Mouse (Mus musculus): ENCODE measurements around the gene Dpy19l3. TPM values are rescaled to one million over a fixed set of nuclear protein-coding genes. Genes with fewer than 3 reads are reported as not detected.

Gene Dpy19l3
- polyA plus RNA-seq, 1 experiment from 2014 or later: 13.1 TPM

- H3K4me2 ChIP-seq: no peak overlapping the region
- WGBS: 64% methylated on average over 11 of the region's 11 CpGs
- H3K9ac ChIP-seq: no peak overlapping the region
- H3K27ac ChIP-seq: no peak overlapping the region
- H3K9me3 ChIP-seq (replicated peaks): no peaks in the 10 kb centered on the region
- H3K27me3 ChIP-seq: no peaks in the 10 kb centered on the region
- H3K4me3 ChIP-seq: no peak overlapping the region
- no peak for ATAC-seq (replicated peaks; ENCODE audit: insufficient number of reproducible peaks, insufficient read depth, low FRiP score, low read depth)
- no peaks in the 10 kb centered on the region for H3K36me3 ChIP-seq
- H3K4me1 ChIP-seq (replicated peaks): peaks cover 4% of the 10 kb centered on the region
Measured at GRCm38 (mm10) chr7:35650716-35651410, 103.4 kb downstream of the Dpy19l3 start.

DNA sequence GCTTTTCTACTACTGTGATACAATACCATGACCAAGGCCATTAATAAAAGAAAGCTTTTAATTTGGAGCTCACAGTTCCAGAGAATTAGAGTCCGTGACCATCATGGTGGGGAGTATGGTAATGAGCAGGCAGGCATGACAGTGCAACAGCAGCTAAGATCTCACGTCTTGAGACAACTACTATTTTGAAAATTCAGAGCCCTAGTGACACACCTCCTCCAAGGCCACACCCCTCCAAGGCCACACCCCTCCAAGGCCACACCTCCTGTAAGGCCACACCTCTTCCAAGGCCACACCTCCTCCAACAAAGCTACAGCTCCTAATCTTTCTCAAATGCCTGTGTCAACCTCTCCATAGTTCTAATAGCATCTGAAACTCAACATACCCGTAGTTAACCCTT lies 105.2 kb downstream of the Dpy19l3 start:
- Histone ChIP-seq H3K4me3 (no peak overlapping the region), H3K9ac (no peak overlapping the region), H3K36me3 (peaks cover 11% of the 10 kb centered on the region; the same call in 1 of the 2 replicates), H3K9me3 (replicated peaks) (no peaks in the 10 kb centered on the region), H3K27me3 (no peaks in the 10 kb centered on the region), H3K27ac (no peak overlapping the region), H3K4me2 (no peak overlapping the region), H3K4me1 (replicated peaks) (peaks cover 8% of the 10 kb centered on the region)
- 39% methylated on average over 3 of the region's 3 CpGs for WGBS
- no peak for ATAC-seq (replicated peaks; ENCODE audit: insufficient number of reproducible peaks, insufficient read depth, low FRiP score, low read depth)

DNA sequence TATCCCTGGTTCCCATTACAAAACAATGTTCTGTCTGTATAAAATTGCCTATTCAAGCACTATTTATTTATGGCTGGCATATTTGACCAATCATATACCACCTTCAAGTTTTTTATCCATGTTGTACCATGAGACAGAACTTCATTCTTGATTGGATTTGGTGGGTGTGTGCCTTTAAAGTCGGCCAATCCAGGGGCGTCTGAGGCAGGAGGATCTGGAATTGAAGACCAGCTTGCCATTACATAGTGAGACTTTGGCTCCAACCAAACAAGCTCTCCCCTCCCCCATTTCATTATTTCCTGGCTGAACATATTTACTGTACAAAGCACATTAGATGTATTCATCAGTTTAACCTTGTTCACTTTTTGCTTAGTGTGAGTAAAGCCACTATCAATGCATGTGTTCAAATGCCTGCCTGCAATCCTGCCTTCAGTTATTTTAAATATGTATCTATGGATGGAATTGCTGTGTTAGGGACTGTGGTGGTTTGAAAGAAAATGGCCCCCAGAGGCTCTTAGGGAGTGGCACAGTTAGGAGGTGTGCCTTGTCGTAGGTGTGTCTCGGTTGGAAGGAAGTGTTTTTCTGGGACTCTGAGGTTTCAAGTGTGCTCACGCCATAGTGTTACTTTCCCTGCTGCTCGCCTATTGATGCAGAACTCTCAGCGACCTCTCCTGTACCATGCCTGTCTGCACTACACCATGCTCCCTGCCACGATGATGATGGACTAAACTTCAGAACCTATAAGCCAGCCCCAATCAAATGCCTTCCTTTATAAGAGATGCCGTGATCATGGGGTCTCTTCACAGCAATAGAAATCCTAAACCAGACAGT lies 105.8 kb downstream of the Dpy19l3 start:
- Histone ChIP-seq H3K9ac (no peak overlapping the region), H3K4me3 (no peak overlapping the region), H3K27me3 (no peaks in the 10 kb centered on the region), H3K9me3 (replicated peaks) (no peaks in the 10 kb centered on the region), H3K4me2 (no peak overlapping the region), H3K27ac (no peak overlapping the region), H3K36me3 (peaks cover 17% of the 10 kb centered on the region; the same call in 1 of the 2 replicates), H3K4me1 (replicated peaks) (peaks cover 8% of the 10 kb centered on the region)
- no peak for ATAC-seq (replicated peaks; ENCODE audit: insufficient number of reproducible peaks, insufficient read depth, low FRiP score, low read depth)
- 60% methylated on average over 9 of the region's 9 CpGs for WGBS

DNA sequence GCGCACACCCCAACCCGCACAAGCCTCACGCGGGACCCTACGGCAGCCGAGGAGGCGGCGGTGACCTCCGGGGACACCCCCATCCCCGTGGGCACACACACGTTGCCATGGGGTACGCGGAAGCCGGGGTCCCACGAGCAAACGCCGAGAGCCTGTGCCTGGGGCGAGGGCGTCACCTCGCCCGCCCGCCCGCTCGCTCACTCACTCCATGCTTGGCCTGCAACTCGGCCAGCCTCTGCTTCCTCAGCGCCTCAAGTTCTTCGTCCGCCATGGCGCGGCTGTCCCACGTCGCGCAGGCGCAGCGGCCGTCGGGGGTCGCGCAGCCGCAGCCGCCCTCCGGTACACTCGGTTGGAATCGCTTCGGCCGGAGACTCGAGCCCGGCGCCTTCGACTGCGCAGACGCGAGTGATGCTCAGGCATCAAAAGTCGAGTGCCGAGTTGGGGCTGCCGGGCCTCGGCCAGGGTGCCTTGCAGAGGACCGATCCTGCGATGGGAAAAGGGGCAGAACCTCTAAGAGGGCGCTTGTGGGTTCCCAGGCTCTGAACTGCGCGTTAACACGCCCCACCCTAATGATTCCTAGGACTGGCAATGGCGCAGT lies 107.1 kb downstream of the Dpy19l3 start, which contains the start of gene Pdcd5:
Gene Pdcd5, minus strand, starts transcription at position 421 of the 598 bp plus-strand sequence.
- H3K4me1 ChIP-seq (replicated peaks): peaks cover 8% of the 10 kb centered on the region
- H3K4me3 ChIP-seq: peak within 1 kb of the TSS; percentile 87
- H3K36me3 ChIP-seq: peaks cover 29% of the 10 kb centered on the region; the same call in 1 of the 2 replicates
- H3K4me2 ChIP-seq: peak within 1 kb of the TSS; percentile 75
- WGBS: under 1% methylated on average over 64 of the region's 64 CpGs
- H3K27me3 ChIP-seq: no peaks in the 10 kb centered on the region
- peak within 1 kb of the TSS; percentile 95 for H3K9ac ChIP-seq
- no peaks in the 10 kb centered on the region for H3K9me3 ChIP-seq (replicated peaks)
- peak within 1 kb of the TSS; percentile 87 for H3K27ac ChIP-seq
- ATAC-seq (replicated peaks; ENCODE audit: insufficient number of reproducible peaks, insufficient read depth, low FRiP score, low read depth): peak; percentile 93

GRCm38 (mm10) chr7:35646317-35647081 lies 107.8 kb downstream of the Dpy19l3 start:
- 9% methylated on average over 34 of the region's 34 CpGs for WGBS
- Histone ChIP-seq H3K4me2 (peak overlapping the region; percentile 75), H3K4me1 (replicated peaks) (peaks cover 8% of the 10 kb centered on the region), H3K4me3 (peak overlapping the region; percentile 87), H3K9me3 (replicated peaks) (no peaks in the 10 kb centered on the region), H3K27ac (peak overlapping the region; percentile 87), H3K27me3 (no peaks in the 10 kb centered on the region), H3K36me3 (peaks cover 34% of the 10 kb centered on the region), H3K9ac (peak overlapping the region; percentile 95)
- peak; percentile 32; the same call in 1 of the 2 replicates for ATAC-seq (replicated peaks; ENCODE audit: insufficient number of reproducible peaks, insufficient read depth, low FRiP score, low read depth)

DNA sequence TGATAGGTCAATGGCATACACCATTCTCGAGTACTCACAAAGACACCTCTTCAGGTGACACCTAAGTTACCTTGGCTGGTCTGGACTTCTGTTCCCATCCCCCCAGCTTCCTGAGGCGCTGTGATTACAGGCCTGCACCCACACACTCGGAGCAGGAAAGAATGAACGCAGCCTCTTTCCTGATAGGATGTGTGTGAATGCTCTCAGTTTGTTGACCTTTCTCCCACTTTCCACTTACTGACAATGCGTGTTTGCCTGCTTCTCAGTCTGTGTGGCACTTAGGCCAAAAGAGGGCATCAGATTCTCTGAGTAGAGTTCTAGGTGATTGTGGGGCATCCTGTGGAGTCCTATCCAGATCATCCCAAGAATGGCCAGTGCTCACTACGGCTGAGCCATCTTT lies 114.2 kb downstream of the Dpy19l3 start:
- no peak for ATAC-seq (replicated peaks; ENCODE audit: insufficient number of reproducible peaks, insufficient read depth, low FRiP score, low read depth)
- Histone ChIP-seq H3K9me3 (replicated peaks) (no peaks in the 10 kb centered on the region), H3K4me1 (replicated peaks) (no peaks in the 10 kb centered on the region), H3K4me3 (no peak overlapping the region), H3K9ac (no peak overlapping the region), H3K27ac (no peak overlapping the region), H3K27me3 (no peaks in the 10 kb centered on the region), H3K4me2 (no peak overlapping the region), H3K36me3 (peaks cover 68% of the 10 kb centered on the region)
- 63% methylated on average over 6 of the region's 6 CpGs for WGBS

- no peak overlapping the region for H3K9ac ChIP-seq
- no peak overlapping the region for H3K4me3 ChIP-seq
- no peaks in the 10 kb centered on the region for H3K4me1 ChIP-seq (replicated peaks)
- 90% methylated on average over 9 of the region's 9 CpGs for WGBS
- H3K27ac ChIP-seq: no peak overlapping the region
- ATAC-seq (replicated peaks; ENCODE audit: insufficient number of reproducible peaks, insufficient read depth, low FRiP score, low read depth): no peak
- no peak overlapping the region for H3K4me2 ChIP-seq
- no peaks in the 10 kb centered on the region for H3K9me3 ChIP-seq (replicated peaks)
- H3K27me3 ChIP-seq: no peaks in the 10 kb centered on the region
- H3K36me3 ChIP-seq: peaks cover 50% of the 10 kb centered on the region
Measured at GRCm38 (mm10) chr7:35636874-35637273, 117.4 kb downstream of the Dpy19l3 start.

- no peaks in the 10 kb centered on the region for H3K9me3 ChIP-seq (replicated peaks)
Measured at GRCm38 (mm10) chr7:35636229-35636628, 118.0 kb downstream of the Dpy19l3 start.

More at GRCm38 (mm10) chr7:35636229-35636628, 118.0 kb downstream of the Dpy19l3 start:
- H3K4me2 ChIP-seq: no peak overlapping the region
- WGBS: 55% methylated on average over 6 of the region's 6 CpGs
- ATAC-seq (replicated peaks; ENCODE audit: insufficient number of reproducible peaks, insufficient read depth, low FRiP score, low read depth): no peak
- no peak overlapping the region for H3K27ac ChIP-seq
- H3K4me1 ChIP-seq (replicated peaks): no peaks in the 10 kb centered on the region
- H3K36me3 ChIP-seq: peaks cover 49% of the 10 kb centered on the region
- H3K27me3 ChIP-seq: no peaks in the 10 kb centered on the region
- no peak overlapping the region for H3K4me3 ChIP-seq
- H3K9ac ChIP-seq: no peak overlapping the region

Other genes starting within 250 kb of the Dpy19l3 start
- 0.62 and 1.4 TPM in 2 replicates for gene Tdrd12, start 216.7 kb downstream of the Dpy19l3 start, polyA plus RNA-seq (2015; fragmentation: Nextera tagmentation; extraction: Ambion mirVana)
- 109 and 115 TPM in 2 replicates for gene Nudt19, start 198.2 kb downstream of the Dpy19l3 start, polyA plus RNA-seq (2015; fragmentation: Nextera tagmentation; extraction: Ambion mirVana)
- gene Rgs9bp, start 168.9 kb downstream of the Dpy19l3 start, polyA plus RNA-seq (2015; fragmentation: Nextera tagmentation; extraction: Ambion mirVana): 0.25 and 0.42 TPM in 2 replicates
- 17.7 and 22.9 TPM in 2 replicates for gene Ankrd27, start 168.2 kb downstream of the Dpy19l3 start, polyA plus RNA-seq (2015; fragmentation: Nextera tagmentation; extraction: Ambion mirVana)
- 232 and 240 TPM in 2 replicates for gene Pdcd5, start 106.9 kb downstream of the Dpy19l3 start, polyA plus RNA-seq (2015; fragmentation: Nextera tagmentation; extraction: Ambion mirVana)
- 11.1 and 11.9 TPM in 2 replicates for gene Zfp507, start 48.5 kb upstream of the Dpy19l3 start, polyA plus RNA-seq (2015; fragmentation: Nextera tagmentation; extraction: Ambion mirVana)

Measured in heart, embryonic 15.5 days (tissue).